Mouse (Mus musculus) liver, embryonic 13.5 days (tissue): ENCODE data around the gene BC049762. TPM values are rescaled to one million over a fixed set of nuclear protein-coding genes. Genes with fewer than 3 reads are reported as not detected.

Source experiments
- ATAC-seq: fragments of 200-750 bp; cut with Nextera tagmentation; 2 replicates; pipeline ENCODE4 v1.8.0; 2017; ENCODE audit warnings: low read depth, mild to moderate bottlenecking, moderate number of reproducible peaks, moderate library complexity
- DNase-seq: peaks from one replicate; pipeline ENCODE4 v3.0.0; 2022
- H3K27ac ChIP-seq: fragments of 300-500 bp; sonication (generic); 2 replicates; pipeline ENCODE4 v1.5.1; 2015; ENCODE audit warnings: moderate library complexity, mild to moderate bottlenecking, inconsistent platforms
- H3K27me3 ChIP-seq: fragments of 300-500 bp; sonication (generic); 2 replicates; pipeline ENCODE4 v1.6.1; 2015; ENCODE audit warnings: mild to moderate bottlenecking, inconsistent platforms
- H3K36me3 ChIP-seq: fragments of 300-500 bp; sonication (generic); 2 replicates; pipeline ENCODE4 v1.6.1; 2015; ENCODE audit warnings: mild to moderate bottlenecking, inconsistent platforms
- H3K4me1 ChIP-seq: fragments of 300-500 bp; sonication (generic); replicated peaks from 2 replicates; pipeline ENCODE4 v1.6.1; 2015; ENCODE audit warnings: inconsistent platforms
- H3K4me2 ChIP-seq: fragments of 300-500 bp; sonication (generic); 2 replicates; pipeline ENCODE4 v1.6.1; 2015; ENCODE audit warnings: inconsistent platforms, mild to moderate bottlenecking, moderate library complexity
- H3K4me3 ChIP-seq: fragments of 300-500 bp; sonication (generic); replicated peaks from 2 replicates; pipeline ENCODE4 v1.5.1; 2015; ENCODE audit warnings: mild to moderate bottlenecking, inconsistent platforms
- H3K9ac ChIP-seq: fragments of 300-500 bp; sonication (generic); 2 replicates; pipeline ENCODE4 v1.6.1; 2015; ENCODE audit warnings: mild to moderate bottlenecking, inconsistent platforms
- H3K9me3 ChIP-seq: fragments of 300-500 bp; sonication (generic); replicated peaks from 2 replicates; pipeline ENCODE4 v1.6.1; 2016; ENCODE audit warnings: inconsistent platforms
- WGBS: fragments of 180-500 bp; shearing (Covaris S2); methylation state at CpG from one replicate; pipeline ENCODE4 v1.1.7; 2015; ENCODE audit not compliant: insufficient replicate concordance; 5-methylcytosine and 5-hydroxymethylcytosine counted together
- polyA plus RNA-seq: library from polyadenylated mRNA; unstranded; fragments of >200 nt; fragmentation: Nextera tagmentation; extraction: Ambion mirVana; gene quantifications from 2 replicates; pipeline ENCODE4 v1.2.1, GENCODE M21; 2015

Gene BC049762
- 0.59 TPM in 2 replicates for polyA plus RNA-seq

DNA sequence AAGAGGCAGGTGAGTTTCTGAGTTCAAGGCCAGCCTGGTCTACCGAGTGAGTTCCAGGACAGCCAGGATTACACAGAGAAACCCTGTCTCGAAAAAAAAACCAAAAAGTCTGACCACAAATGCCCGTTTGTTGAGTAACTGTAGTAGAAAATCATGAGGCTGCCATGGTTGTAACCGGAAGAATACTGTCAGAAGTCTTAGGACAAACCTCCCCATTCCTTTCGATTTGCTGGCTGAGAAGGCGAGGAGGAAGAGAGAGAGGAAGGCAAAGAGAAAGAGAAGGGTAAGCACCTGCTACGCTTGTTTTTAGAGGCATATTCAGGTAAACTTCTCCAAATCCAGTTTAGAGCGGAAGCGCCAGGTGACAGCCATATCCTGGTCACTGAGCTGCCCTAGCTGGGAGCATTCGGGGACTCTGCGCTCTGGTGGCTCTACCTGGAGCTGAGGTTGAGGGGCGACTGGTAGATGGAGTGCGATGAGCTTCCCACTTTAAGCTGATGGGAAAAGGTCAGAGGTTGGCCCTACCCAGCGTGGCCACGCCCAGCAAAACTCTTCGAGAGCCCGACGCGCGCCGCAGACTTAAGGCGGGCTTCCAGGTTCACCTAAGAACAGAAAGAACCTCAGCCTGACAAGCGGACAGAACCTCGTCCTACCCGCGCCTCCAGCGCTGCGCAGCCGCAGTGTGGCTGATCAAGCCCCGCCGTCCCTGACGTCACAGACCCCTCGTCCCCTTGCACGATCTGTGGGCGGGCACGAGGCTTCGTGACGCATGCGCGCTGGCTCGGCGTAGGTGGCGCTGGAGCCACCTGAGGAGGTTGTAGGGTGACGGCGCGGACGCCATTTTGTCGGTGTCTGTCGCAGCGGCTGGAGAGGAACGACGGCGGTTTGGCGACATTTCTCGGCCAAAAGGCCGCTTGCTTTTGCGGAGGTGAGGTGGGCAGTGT lies at the start of gene BC049762:
Gene BC049762 (minus strand): TSS at position 705 of the 944 bp plus-strand sequence.
- Histone ChIP-seq H3K36me3 (peaks cover 14% of the 10 kb centered on the region), H3K4me3 (peak within 1 kb of the TSS; percentile 98), H3K9me3 (no peaks in the 10 kb centered on the region), H3K4me1 (peaks cover 42% of the 10 kb centered on the region), H3K27me3 (0 out of 2 replicates have a peak, but pooled peaks cover 6% of the 10 kb centered on the region), H3K27ac (peak within 1 kb of the TSS; percentile 95), H3K9ac (peak within 1 kb of the TSS; percentile 99), H3K4me2 (peak within 1 kb of the TSS; percentile 86)
- peak; percentile 99 for DNase-seq
- peak; percentile 93 for ATAC-seq
- 5% methylated on average over 57 of the region's 57 CpGs for WGBS

DNA sequence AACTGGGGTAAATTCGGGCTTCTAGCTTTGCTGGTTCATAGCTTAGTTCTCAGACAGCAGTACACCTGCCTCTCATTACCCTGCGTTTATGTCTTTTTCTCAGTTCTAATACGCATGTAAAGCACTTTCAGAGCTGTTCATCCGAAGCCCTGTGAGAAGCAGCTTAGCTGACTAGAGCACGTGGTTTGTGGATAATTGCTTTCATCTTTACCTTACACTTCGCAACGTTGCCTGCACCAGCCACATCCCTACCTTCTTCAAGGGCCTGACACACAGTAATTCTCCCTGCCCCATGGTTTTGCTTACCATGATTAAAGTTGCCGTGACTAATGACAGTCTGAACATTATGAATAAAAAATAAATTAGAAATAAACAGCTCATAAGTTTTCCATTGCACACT lies 49.0 kb upstream of the BC049762 start:
- DNase-seq (no peak), ATAC-seq (no peak)
- no peaks in the 10 kb centered on the region for H3K36me3 ChIP-seq
- H3K9ac ChIP-seq: no peak overlapping the region
- no peak overlapping the region for H3K27ac ChIP-seq
- no peaks in the 10 kb centered on the region for H3K27me3 ChIP-seq
- peaks cover 5% of the 10 kb centered on the region; the same call in 1 of the 2 replicates for H3K4me1 ChIP-seq
- H3K4me2 ChIP-seq: no peak overlapping the region
- H3K4me3 ChIP-seq: no peak overlapping the region
- WGBS: 73% methylated on average over 8 of the region's 8 CpGs
- H3K9me3 ChIP-seq: no peaks in the 10 kb centered on the region

DNA sequence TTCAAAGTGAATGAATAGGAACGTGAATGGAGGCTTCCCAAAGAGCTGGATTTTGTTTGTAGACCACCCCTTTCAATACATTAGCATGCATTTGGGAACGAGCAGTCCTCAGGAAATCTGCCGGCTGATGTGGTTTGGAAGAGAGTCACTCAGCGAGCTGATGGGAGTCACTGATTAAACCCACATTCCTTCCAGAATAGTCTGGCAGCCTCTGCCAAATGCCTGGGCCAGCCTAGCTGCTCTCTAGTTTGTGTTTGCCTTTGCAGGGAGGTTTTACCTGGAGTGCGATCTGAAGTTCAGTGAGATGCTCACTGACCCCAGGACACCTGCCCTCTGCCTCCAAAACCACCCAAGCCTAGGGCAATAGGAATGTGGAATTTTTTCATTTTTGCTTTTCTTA lies 45.5 kb upstream of the BC049762 start:
- no peak overlapping the region for H3K4me2 ChIP-seq
- H3K4me1 ChIP-seq: no peaks in the 10 kb centered on the region
- WGBS: 37% methylated on average over 5 of the region's 5 CpGs

DNA sequence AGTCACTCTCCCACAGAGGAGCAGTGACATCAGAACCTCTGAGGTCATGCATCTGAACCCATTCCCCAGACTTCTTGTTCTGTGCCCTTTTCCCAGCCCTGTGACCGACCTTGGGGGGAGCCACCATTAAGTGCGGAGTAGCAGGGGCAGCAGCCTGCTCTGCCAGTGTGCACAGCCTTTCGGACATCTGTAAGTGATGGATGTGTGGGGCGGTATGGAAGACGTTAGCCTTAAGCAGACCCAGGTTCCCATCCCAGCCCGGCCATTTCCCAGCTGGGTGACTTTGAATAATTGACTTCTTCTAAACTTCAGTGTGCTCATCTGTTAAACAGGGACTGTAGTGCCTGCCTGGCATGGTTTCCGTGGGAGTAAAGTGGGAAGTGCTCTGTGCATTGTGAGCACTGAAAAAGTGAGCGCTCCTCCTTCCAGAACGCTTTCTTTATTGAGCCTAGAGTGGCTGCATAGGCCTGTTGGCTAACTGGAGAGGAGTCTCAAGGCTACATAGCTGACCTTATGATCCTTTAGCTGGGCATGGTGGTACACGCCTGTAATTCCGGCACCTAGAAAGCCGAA lies 41.2 kb upstream of the BC049762 start:
- Histone ChIP-seq H3K4me1 (no peaks in the 10 kb centered on the region), H3K4me3 (no peak overlapping the region), H3K27ac (no peak overlapping the region), H3K9ac (no peak overlapping the region), H3K9me3 (no peaks in the 10 kb centered on the region), H3K4me2 (no peak overlapping the region), H3K36me3 (no peaks in the 10 kb centered on the region), H3K27me3 (no peaks in the 10 kb centered on the region)
- DNase-seq (no peak), ATAC-seq (no peak)
- WGBS: 68% methylated on average over 12 of the region's 12 CpGs

More for the DNA sequence above, 45.5 kb upstream of the BC049762 start:
- H3K9ac ChIP-seq: no peak overlapping the region
- no peaks in the 10 kb centered on the region for H3K27me3 ChIP-seq
- H3K36me3 ChIP-seq: no peaks in the 10 kb centered on the region
- no peak for ATAC-seq
- H3K4me3 ChIP-seq: no peak overlapping the region
- no peaks in the 10 kb centered on the region for H3K9me3 ChIP-seq
- DNase-seq: no peak
- no peak overlapping the region for H3K27ac ChIP-seq

DNA sequence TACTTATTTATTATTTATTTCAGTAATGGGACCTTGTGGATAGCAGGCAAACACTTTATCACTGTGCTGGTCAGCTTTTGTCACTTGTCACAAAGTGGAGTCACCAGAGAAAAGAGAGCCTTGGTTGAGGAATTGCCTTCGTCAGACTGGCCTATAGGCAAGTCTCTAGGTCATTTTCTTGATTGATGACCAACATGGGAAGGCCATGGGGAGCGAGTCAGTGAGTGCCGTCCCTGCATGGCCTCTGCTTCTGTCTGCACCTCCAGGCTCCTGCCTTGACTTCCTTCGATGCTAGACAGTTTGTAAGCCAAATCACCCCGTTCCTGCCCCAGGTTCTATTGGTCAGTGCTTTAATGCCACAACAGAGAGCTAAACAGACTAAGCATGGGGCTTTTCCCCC lies 39.5 kb upstream of the BC049762 start:
- no peaks in the 10 kb centered on the region for H3K36me3 ChIP-seq
- H3K9me3 ChIP-seq: no peaks in the 10 kb centered on the region
- H3K9ac ChIP-seq: no peak overlapping the region
- DNase-seq (no peak), ATAC-seq (no peak)
- H3K27ac ChIP-seq: no peak overlapping the region
- WGBS: 69% methylated on average over 5 of the region's 5 CpGs
- no peak overlapping the region for H3K4me2 ChIP-seq
- H3K4me3 ChIP-seq: no peak overlapping the region
- no peaks in the 10 kb centered on the region for H3K4me1 ChIP-seq
- no peaks in the 10 kb centered on the region for H3K27me3 ChIP-seq

DNA sequence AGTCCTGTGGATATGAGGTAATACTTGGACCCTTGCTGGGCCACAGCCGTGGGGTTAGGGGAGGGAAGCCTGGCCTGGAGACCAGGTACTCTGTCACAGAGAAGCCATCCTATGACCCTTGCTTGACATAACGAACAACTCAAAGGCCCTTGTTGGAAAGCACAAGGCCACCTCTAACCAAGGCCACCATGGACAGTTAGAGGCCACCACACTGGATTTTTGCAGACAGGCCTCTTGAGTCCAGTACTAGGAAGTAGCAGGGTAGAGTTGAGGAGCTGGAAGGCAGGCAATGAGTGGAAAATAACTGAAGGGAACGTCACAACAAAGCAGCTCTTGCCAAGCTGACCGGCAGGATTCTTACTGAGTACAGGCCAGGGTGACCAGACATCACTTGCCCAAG lies 35.8 kb upstream of the BC049762 start:
- DNase-seq: no peak

DNA sequence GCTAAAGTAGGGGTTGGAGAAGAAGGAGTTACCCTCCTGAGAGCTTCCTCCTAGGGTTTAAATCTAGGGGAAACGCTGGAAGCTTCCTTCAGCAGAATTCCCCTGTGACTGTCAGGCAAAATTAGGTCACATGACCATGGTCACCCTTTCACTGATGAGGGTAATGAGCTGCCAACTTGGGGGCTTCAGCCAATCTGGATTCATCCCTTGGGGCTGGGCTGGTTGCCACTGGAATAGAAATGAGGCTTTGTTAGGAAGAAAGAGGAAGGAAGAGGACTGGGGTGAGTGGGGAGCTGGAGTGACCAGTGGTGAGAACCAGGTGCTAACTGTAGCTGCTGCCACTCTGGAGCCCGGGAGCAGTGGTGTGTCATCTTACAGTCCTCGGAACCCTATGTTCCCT lies 32.9 kb upstream of the BC049762 start:
- DNase-seq (no peak), ATAC-seq (no peak)
- H3K4me3 ChIP-seq: no peak overlapping the region
- H3K4me1 ChIP-seq: no peaks in the 10 kb centered on the region
- H3K27me3 ChIP-seq: peaks cover 29% of the 10 kb centered on the region
- no peak overlapping the region for H3K4me2 ChIP-seq
- no peak overlapping the region for H3K27ac ChIP-seq
- H3K9me3 ChIP-seq: peaks cover 5% of the 10 kb centered on the region; the same call in 1 of the 2 replicates
- H3K9ac ChIP-seq: no peak overlapping the region
- no peaks in the 10 kb centered on the region for H3K36me3 ChIP-seq
- 54% methylated on average over 3 of the region's 3 CpGs for WGBS

More for the DNA sequence above, 35.8 kb upstream of the BC049762 start:
- Histone ChIP-seq H3K4me2 (no peak overlapping the region), H3K4me1 (no peaks in the 10 kb centered on the region), H3K27me3 (no peaks in the 10 kb centered on the region), H3K4me3 (no peak overlapping the region), H3K9me3 (peaks cover 5% of the 10 kb centered on the region; the same call in 1 of the 2 replicates), H3K9ac (no peak overlapping the region), H3K27ac (no peak overlapping the region), H3K36me3 (no peaks in the 10 kb centered on the region)
- WGBS: 61% methylated on average over 4 of the region's 4 CpGs
- no peak for ATAC-seq

DNA sequence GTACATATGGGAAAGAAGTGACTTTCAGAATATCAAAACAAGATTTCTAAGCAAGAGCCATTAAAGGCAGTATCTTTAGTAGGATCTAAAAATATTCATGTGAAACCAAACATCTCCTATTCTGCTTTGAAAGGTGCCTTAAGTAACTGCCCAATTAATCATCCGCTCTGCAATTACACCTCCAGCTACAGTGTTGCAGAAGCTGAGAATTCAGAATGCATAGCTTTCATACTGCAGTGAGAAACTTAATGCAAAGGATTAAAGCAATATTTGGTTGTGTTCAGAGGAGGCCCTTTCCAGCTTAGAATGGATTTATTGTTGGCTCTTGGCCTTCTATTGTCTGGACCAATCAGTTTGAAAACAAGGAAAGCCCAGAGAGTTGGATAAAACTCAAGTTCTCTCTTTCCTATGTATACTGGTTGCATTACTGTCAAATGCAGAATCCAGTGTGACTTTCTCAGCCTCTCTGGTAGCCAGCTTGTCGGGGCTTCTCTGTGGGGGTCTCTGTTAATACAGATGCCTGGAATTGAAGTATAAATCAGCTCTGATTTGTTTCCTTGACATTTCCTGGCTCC lies 31.2 kb upstream of the BC049762 start:
- H3K9ac ChIP-seq: no peak overlapping the region
- H3K27me3 ChIP-seq: peaks cover 46% of the 10 kb centered on the region
- 57% methylated on average over 2 of the region's 2 CpGs for WGBS
- no peak overlapping the region for H3K27ac ChIP-seq
- no peak for DNase-seq
- H3K9me3 ChIP-seq: peaks cover 5% of the 10 kb centered on the region; the same call in 1 of the 2 replicates
- peaks cover 10% of the 10 kb centered on the region for H3K4me1 ChIP-seq
- no peaks in the 10 kb centered on the region for H3K36me3 ChIP-seq
- ATAC-seq: no peak
- no peak overlapping the region for H3K4me3 ChIP-seq
- H3K4me2 ChIP-seq: no peak overlapping the region

DNA sequence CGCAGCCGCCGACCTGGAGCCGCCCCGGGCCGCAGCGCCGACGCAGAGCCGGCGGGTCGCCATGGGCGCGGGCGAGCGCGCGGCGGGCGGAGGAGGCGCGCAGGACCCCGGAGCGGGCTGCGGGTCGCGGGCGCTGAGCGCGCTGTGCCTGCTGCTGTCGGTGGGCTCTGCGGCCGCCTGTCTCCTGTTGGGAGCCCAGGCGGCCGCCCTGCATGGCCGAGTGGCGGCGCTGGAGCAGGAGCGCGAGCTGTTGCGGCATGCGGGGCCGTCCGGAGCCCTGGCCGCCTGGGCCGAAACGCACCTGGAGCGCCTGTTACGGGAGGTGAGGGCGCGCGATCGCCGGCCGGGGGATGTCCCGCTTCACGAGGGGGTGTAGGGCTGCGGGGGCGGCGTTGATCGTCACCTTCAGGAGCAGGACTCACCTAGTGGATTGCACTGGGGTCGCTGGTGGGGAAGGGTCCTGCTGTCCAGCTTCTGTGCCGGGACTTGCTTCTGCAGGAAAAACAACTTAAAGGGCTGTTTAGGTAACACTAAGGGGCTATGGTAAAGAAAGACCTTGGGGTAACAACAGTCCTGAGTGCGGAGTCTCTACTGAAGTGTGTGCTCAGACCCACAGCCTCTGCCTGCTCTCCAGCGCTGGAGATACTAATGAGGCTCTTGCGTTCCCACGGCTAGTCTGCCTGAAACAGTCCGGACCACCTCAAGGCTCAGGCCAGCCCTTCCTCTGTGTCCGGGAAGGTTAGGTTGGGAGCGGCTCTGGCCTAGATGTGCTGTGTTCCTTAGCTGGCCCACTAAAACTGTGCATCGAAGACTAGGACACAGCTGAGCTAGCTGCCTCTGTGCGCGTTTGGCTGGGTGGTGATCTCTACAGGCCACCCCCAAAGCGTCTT lies 27.5 kb upstream of the BC049762 start:
- Histone ChIP-seq H3K9me3 (no peaks in the 10 kb centered on the region; the same call in 1 of the 2 replicates), H3K27ac (no peak overlapping the region), H3K36me3 (peaks cover under 1% of the 10 kb centered on the region; the same call in 1 of the 2 replicates), H3K4me2 (peak overlapping the region; percentile 78), H3K27me3 (peaks cover 55% of the 10 kb centered on the region), H3K9ac (peak overlapping the region; percentile 57), H3K4me3 (peak overlapping the region; percentile 63), H3K4me1 (peaks cover 10% of the 10 kb centered on the region)
- WGBS: 2% methylated on average over 69 of the region's 74 CpGs
- ATAC-seq (no peak; the same call in 1 of the 2 replicates), DNase-seq (peak; percentile 9)

DNA sequence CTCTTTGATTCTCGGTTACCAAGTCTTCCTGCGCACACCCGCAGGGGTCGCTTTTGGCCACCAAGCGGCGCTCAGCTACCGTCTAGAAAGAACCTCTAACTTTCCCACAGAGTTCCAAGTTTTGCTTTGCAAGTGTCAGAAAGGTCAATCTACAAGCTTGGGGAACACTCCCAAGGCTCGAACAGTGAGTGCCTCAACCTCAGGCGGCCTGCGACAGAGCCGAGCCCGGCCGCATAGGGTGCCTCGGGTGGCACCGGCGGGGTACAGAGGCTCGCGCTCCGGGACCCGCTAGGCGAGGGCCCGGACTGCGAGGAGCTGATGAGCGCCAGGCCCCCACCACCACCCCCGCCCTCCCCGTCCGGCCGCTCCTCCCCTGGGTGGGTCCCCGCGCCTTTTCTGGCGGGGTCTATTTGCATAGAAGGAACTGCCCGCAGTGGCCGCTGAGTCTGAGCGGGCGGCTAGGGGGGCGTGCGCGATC lies 26.8 kb upstream of the BC049762 start, which contains the start of gene Col23a1:
Gene Col23a1 (plus strand): TSS at position 357 of the 478 bp plus-strand sequence.
- Histone ChIP-seq H3K9ac (peak within 1 kb of the TSS; percentile 57), H3K4me2 (peak within 1 kb of the TSS; percentile 78), H3K4me3 (peak within 1 kb of the TSS; percentile 63), H3K27ac (no peak within 1 kb of the TSS), H3K4me1 (peaks cover 10% of the 10 kb centered on the region), H3K27me3 (peaks cover 55% of the 10 kb centered on the region), H3K9me3 (no peaks in the 10 kb centered on the region), H3K36me3 (peaks cover 7% of the 10 kb centered on the region; the same call in 1 of the 2 replicates)
- DNase-seq (peak; percentile 23), ATAC-seq (peak; percentile 82)
- under 1% methylated on average over 38 of the region's 38 CpGs for WGBS
